Mouse (Mus musculus) neutrophil, adult 65 days (primary cell): Measurements from ENCODE around the gene Cacna1g. TPM values are rescaled to one million over a fixed set of nuclear protein-coding genes. Genes with fewer than 3 reads are reported as not detected.

Experiments
- total RNA-seq: library from RNA; stranded (reverse); gene quantifications from 2 replicates; pipeline ENCODE4 v1.2.4, GENCODE M21; 2023

Cacna1g gene
- total RNA-seq, result 0.13 and 1.7 TPM in 2 replicates

DNA sequence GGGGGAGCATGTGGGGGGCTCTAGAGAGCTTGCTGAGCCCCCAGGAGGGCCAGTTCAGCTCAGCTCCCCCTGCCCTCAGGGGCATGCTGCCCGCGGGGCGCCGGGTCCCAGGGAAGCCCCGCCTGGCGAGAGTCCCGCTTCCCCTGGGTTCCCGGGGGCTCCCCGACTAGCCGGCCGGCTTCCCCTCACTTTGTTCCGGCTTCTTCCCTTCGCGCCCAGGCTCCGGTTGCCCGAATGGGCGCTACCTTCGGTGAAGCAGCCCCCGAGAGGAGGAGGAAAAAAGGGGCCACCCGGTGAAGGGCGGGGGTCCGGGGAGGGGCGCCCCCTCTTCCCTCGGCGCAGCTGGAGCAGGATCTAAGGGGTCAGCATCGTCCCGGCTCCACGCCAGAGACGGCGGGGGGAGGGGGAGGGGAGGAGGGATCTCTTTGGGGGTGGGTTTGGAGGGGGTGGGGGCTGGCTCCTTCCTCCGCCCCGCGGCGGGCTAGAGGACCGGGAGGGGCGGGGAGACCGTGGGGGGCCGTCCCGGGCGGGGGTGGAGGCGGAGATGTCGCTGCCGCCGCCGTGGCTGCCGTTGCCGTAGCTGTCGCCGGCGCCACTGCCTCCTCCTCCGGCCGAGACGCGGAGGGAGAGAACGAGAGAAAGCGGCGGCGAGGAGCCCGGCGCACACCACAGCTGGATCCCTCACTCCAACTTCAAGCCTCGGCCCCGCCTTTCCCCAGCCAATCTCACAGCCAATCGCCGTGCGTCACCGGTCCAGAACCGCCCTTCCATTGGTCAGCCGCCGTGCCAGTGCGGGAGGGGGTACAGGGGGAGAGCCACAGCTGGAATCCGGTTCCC is at the start of gene Cacna1g:
Gene Cacna1g (minus strand): TSS at position 492 of the 837 bp plus-strand sequence.

DNA sequence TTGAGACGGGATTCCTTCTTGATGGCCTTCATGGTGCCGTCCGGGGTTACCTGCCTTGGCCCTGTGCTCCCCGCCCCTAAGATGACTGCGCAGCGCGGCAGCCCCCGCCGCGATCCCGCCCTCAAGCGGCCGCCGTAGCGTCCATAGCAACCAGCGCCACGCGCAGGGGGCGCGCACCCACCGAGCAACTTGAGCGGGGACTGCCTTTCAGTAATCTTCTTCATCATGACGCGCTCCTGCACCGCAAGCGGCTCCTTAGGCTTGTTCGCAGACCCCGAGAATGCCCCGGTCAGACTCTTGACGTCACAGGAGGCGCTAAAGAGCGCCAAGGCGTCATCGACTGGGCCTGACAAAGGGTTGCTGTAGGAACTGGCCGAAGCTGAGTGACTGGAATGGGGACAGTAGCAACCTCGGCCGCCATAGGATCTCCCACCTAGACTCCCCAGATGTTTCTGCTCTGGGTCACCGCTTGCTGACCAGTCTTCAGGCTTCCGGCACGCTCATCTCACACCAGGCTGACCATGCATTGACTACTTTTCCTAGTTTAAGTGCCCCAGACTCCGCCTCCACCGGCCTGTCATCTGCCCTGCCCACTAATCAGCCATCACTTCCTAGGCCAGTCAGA is 47.3 kb upstream of the Cacna1g start, which contains the start of gene Mycbpap:
Gene Mycbpap (minus strand): TSS at position 524 of the 625 bp plus-strand sequence.

DNA sequence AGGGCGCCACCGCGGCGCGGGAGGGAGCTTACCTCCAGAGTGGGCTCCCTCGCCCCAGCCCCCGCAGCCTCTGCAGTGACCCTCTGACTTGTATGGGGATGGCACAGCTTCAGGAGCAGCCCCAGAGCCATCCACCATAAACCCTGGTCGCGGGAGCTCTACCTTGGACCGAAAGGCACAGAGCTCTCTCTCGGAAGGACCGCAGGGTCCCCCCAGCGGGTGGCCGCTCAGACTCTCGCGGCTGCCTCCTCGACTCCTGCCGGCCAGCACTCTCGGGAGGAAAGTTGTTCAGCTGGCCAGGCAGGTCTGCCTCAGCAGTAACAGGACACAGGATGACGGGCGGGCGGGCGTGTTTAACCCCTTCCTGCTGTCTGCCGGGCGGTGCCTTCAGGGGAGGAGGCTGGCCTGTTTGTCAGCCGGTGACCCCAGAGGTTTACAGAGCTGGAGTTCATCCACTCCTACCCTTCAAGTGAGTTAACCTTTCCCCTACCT is 25.7 kb upstream of the Cacna1g start, which contains the start of gene Epn3:
Gene Epn3 (minus strand): TSS at position 314 of the 492 bp plus-strand sequence.

GRCm38 (mm10) chr11:94486001-94486400 is 12.0 kb upstream of the Cacna1g start, which contains the start of gene Spata20:
Gene Spata20 (minus strand): TSS chr11:94486179.

GRCm38 (mm10) chr11:94392672-94393109 is 81.3 kb downstream of the Cacna1g start, which contains the start of gene Abcc3:
Gene Abcc3 (minus strand): TSS chr11:94392997.

Other genes with a start within 250 kb of the Cacna1g start
- not detected in 2 replicates for gene Wfikkn2, start 228.2 kb downstream of the Cacna1g start, total RNA-seq
- not detected in 2 replicates for gene Gm21885, start 192.3 kb downstream of the Cacna1g start, total RNA-seq
- 46.2 and 71.5 TPM in 2 replicates for gene Luc7l3, start 152.2 kb downstream of the Cacna1g start, total RNA-seq
- 18.1 and 21.7 TPM in 2 replicates for gene Ankrd40, start 146.2 kb downstream of the Cacna1g start, total RNA-seq
- 1.1 and 3.8 TPM in 2 replicates for gene Abcc3, start 81.2 kb downstream of the Cacna1g start, total RNA-seq
- gene Spata20, start 12.0 kb upstream of the Cacna1g start, total RNA-seq, result not detected in 2 replicates
- gene Epn3, start 25.8 kb upstream of the Cacna1g start, total RNA-seq, result not detected in 2 replicates
- gene Mycbpap, start 47.5 kb upstream of the Cacna1g start, total RNA-seq, result 0.20 and 0.22 TPM in 2 replicates
- gene Rsad1, start 75.1 kb upstream of the Cacna1g start, total RNA-seq, result 0.27 and 0.79 TPM in 2 replicates
- not detected in 2 replicates for gene Chad, start 90.8 kb upstream of the Cacna1g start, total RNA-seq
- 0.82 and 1.9 TPM in 2 replicates for gene Acsf2, start 127.7 kb upstream of the Cacna1g start, total RNA-seq
- 77.0 and 89.7 TPM in 2 replicates for gene Lrrc59, start 155.6 kb upstream of the Cacna1g start, total RNA-seq
- 14.7 and 15.0 TPM in 2 replicates for gene Mrpl27, start 179.6 kb upstream of the Cacna1g start, total RNA-seq
- gene Eme1, start 179.8 kb upstream of the Cacna1g start, total RNA-seq, result 5.3 and 8.6 TPM in 2 replicates
- gene Xylt2, start 203.3 kb upstream of the Cacna1g start, total RNA-seq, result 3.3 and 4.3 TPM in 2 replicates
- not detected in 2 replicates for gene Gm11541, start 230.3 kb upstream of the Cacna1g start, total RNA-seq